Mouse (Mus musculus): ENCODE data around the gene Olfr750. TPM values are rescaled to one million over a fixed set of nuclear protein-coding genes. Genes with fewer than 3 reads are reported as not detected.

Gene Olfr750
- polyA plus RNA-seq, 1 experiment: 0.77 TPM

DNA sequence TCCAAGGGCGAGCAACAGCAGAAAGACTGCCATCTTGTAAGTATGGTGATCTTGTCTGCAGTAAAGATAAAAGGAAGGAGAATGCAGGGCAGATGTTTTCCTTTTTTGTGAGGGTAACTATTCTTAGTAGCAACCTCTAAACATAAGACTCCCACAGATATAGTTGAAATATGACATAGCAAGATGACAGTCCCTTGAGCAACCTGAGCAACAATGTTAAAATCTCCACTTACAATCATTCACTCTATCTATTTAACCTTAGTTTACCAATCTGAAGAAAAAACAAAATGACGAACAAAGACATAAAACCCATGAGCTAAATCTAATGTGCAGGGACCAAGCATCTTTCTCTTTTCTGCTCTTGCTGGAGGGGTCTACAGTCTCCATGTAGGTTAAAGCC, 24.2 kb downstream of the Olfr750 start, which contains the start of gene Rnase11:
Rnase11 (minus strand) TSS at position 101 of the 400 bp plus-strand sequence.
- no peaks in the 10 kb centered on the region; the same call in 1 of the 2 replicates for H3K4me1 ChIP-seq (ENCODE audit: control insufficient read depth, insufficient read depth, low read length)
- no peaks in the 10 kb centered on the region for H3K36me3 ChIP-seq (ENCODE audit: control insufficient read depth, insufficient read depth, low read length)
- TF ChIP-seq CTCF (IDR thresholded peaks at IDR 0.05; ENCODE audit: control insufficient read depth, insufficient read depth, insufficient replicate concordance, low read depth, low read length) (no peak), POLR2A (IDR thresholded peaks at IDR 0.05; ENCODE audit: control insufficient read depth, low read depth, low read length) (no peak)
- no peak within 1 kb of the TSS for H3K27ac ChIP-seq (ENCODE audit: control insufficient read depth, insufficient read depth, low read depth, low read length)
- H3K4me3 ChIP-seq (ENCODE audit: control insufficient read depth, low read depth, low read length): no peak within 1 kb of the TSS
- H3K27me3 ChIP-seq (ENCODE audit: control insufficient read depth, insufficient read depth, low read length): no peaks in the 10 kb centered on the region

DNA sequence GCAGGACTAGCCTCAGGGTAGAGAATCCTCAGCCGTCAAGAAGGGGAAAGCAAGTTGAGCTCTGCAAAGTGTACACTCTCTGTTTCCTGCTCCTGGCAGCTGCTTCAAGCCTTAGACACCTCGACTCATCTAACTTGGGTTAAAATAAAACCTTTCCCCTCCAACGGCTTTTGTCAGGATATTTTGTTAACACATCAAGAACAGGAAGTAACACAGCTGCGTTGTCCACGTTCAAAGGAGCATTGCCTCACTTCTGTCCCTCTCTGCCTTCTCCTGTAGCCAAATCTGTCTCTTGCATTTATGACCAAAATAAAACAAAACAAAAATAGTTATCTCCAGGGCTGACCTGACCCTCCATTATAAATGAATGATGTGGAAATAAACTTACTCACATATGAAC, 26.4 kb downstream of the Olfr750 start:
- Histone ChIP-seq H3K4me3 (ENCODE audit: control insufficient read depth, low read depth, low read length) (no peak overlapping the region), H3K36me3 (ENCODE audit: control insufficient read depth, insufficient read depth, low read length) (no peaks in the 10 kb centered on the region), H3K27ac (ENCODE audit: control insufficient read depth, insufficient read depth, low read depth, low read length) (no peak overlapping the region), H3K27me3 (ENCODE audit: control insufficient read depth, insufficient read depth, low read length) (no peaks in the 10 kb centered on the region), H3K4me1 (ENCODE audit: control insufficient read depth, insufficient read depth, low read length) (no peaks in the 10 kb centered on the region)
- TF ChIP-seq POLR2A (IDR thresholded peaks at IDR 0.05; ENCODE audit: control insufficient read depth, low read depth, low read length) (no peak), CTCF (IDR thresholded peaks at IDR 0.05; ENCODE audit: control insufficient read depth, insufficient read depth, insufficient replicate concordance, low read depth, low read length) (no peak)

DNA sequence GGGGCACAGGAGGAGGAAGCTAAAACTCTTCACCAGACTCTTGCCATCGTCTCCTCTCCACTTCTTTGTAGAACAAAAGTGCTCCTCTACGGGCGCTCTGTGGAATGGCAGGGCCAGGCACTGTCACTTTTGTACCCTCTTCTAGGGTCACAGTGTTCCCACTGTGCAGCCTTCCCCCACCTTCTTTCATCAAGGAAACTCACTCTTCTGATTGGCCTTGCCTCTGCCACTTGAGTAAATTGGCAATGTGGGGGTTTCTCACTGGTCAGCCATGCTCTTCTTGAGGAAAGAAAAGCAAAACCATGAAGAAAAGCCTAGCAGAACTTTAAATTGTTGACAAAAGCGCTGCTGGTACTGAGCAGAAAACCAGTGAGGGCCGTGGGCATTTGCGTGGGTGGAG, 32.5 kb downstream of the Olfr750 start, which contains the start of gene Rnase9:
Rnase9 (minus strand) TSS at position 101 of the 400 bp plus-strand sequence.
- H3K36me3 ChIP-seq (ENCODE audit: control insufficient read depth, insufficient read depth, low read length): no peaks in the 10 kb centered on the region
- H3K27me3 ChIP-seq (ENCODE audit: control insufficient read depth, insufficient read depth, low read length): no peaks in the 10 kb centered on the region
- no peak within 1 kb of the TSS for H3K4me3 ChIP-seq (ENCODE audit: control insufficient read depth, low read depth, low read length)
- no peak within 1 kb of the TSS for H3K27ac ChIP-seq (ENCODE audit: control insufficient read depth, insufficient read depth, low read depth, low read length)
- no peaks in the 10 kb centered on the region for H3K4me1 ChIP-seq (ENCODE audit: control insufficient read depth, insufficient read depth, low read length)
- TF ChIP-seq CTCF (IDR thresholded peaks at IDR 0.05; ENCODE audit: control insufficient read depth, insufficient read depth, insufficient replicate concordance, low read depth, low read length): no peak
- no peak for TF ChIP-seq POLR2A (IDR thresholded peaks at IDR 0.05; ENCODE audit: control insufficient read depth, low read depth, low read length)

DNA sequence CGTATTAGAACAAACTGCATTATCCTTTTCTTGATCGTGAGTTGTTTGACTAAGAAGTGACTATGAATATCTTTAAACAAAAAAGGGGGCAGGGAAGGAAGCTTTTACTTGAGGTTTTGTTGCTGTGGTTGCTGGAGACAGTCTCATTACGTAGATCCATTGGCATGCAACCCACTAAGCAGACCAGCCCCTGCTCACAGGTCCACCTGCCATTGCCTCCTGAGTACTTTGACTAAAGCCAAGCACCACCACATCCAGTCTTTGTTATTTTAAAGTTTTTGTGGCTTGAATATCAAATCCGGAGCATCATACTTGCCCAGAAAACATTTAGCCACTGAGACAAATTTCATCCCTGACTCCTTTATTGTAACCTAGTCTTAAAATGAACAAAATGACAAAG, 38.0 kb downstream of the Olfr750 start:
- no peak overlapping the region for H3K27ac ChIP-seq (ENCODE audit: control insufficient read depth, insufficient read depth, low read depth, low read length)
- no peak overlapping the region for H3K4me3 ChIP-seq (ENCODE audit: control insufficient read depth, low read depth, low read length)
- no peak for TF ChIP-seq POLR2A (IDR thresholded peaks at IDR 0.05; ENCODE audit: control insufficient read depth, low read depth, low read length)
- TF ChIP-seq CTCF (IDR thresholded peaks at IDR 0.05; ENCODE audit: control insufficient read depth, insufficient read depth, insufficient replicate concordance, low read depth, low read length): no peak
- no peaks in the 10 kb centered on the region for H3K4me1 ChIP-seq (ENCODE audit: control insufficient read depth, insufficient read depth, low read length)
- no peaks in the 10 kb centered on the region for H3K36me3 ChIP-seq (ENCODE audit: control insufficient read depth, insufficient read depth, low read length)
- no peaks in the 10 kb centered on the region for H3K27me3 ChIP-seq (ENCODE audit: control insufficient read depth, insufficient read depth, low read length)

DNA sequence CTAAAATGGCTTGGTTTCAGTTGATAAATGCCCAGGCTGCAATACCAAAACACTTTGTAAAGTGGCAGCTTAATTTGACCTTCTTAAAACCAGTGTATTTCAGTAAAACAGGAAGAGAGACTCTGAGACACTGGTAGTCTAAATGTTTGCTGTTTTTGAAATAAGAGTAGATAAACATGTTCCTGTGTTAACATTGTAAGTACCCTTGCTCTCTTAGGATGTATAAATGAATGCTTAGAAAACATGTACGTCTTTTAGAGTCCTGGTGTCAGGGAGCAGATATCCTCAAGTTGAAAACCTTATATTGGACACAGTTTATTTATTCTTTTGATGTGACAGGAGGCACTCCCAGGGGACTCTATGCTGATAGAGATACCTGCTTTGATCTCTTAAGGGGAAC, 39.0 kb downstream of the Olfr750 start:
- no peaks in the 10 kb centered on the region for H3K36me3 ChIP-seq (ENCODE audit: control insufficient read depth, insufficient read depth, low read length)
- no peaks in the 10 kb centered on the region for H3K4me1 ChIP-seq (ENCODE audit: control insufficient read depth, insufficient read depth, low read length)
- H3K4me3 ChIP-seq (ENCODE audit: control insufficient read depth, low read depth, low read length): no peak overlapping the region
- H3K27ac ChIP-seq (ENCODE audit: control insufficient read depth, insufficient read depth, low read depth, low read length): no peak overlapping the region
- no peak for TF ChIP-seq CTCF (IDR thresholded peaks at IDR 0.05; ENCODE audit: control insufficient read depth, insufficient read depth, insufficient replicate concordance, low read depth, low read length)
- TF ChIP-seq POLR2A (IDR thresholded peaks at IDR 0.05; ENCODE audit: control insufficient read depth, low read depth, low read length): no peak
- no peaks in the 10 kb centered on the region for H3K27me3 ChIP-seq (ENCODE audit: control insufficient read depth, insufficient read depth, low read length)

DNA sequence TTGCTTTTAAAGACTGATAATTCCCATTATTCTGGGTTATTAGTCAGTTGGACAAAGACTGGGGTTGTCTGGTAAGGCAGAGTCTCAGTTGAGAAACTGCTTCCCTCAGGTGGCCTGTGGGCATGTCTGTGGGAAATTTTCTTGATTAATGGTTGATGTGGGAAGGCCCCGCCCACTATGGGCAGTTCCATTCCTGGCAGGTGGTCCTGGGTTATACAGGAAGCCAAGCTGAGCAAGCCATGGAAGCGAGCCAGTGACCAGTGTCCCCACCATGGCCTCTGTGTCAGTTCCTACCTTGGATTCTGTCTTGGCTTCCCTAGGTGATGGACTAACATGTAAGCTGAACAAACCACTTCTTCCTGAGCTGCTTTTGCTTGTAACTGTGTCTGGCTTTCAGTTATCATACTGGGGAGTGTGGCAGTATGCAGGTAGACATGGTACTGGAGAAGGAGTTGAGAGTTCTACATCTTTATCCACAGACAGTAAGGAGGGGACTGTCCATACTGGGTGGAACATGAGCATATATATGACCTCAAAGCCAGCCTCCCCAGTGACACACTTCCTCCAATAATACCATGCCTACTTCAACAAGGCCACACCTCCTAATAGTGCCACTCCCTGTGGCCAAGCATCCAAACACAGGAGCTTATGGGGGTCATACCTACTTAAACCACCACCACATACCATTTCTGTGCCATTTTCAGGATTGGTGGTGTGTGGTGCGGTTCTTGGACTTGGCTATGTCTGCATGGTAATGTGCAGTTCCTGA, 46.7 kb downstream of the Olfr750 start:
- Histone ChIP-seq H3K27me3 (ENCODE audit: control insufficient read depth, insufficient read depth, low read length) (no peaks in the 10 kb centered on the region), H3K4me3 (ENCODE audit: control insufficient read depth, low read depth, low read length) (no peak overlapping the region), H3K4me1 (ENCODE audit: control insufficient read depth, insufficient read depth, low read length) (no peaks in the 10 kb centered on the region), H3K36me3 (ENCODE audit: control insufficient read depth, insufficient read depth, low read length) (no peaks in the 10 kb centered on the region), H3K27ac (ENCODE audit: control insufficient read depth, insufficient read depth, low read depth, low read length) (no peak overlapping the region)
- no peak for TF ChIP-seq POLR2A (IDR thresholded peaks at IDR 0.05; ENCODE audit: control insufficient read depth, low read depth, low read length)
- no peak for TF ChIP-seq CTCF (IDR thresholded peaks at IDR 0.05; ENCODE audit: control insufficient read depth, insufficient read depth, insufficient replicate concordance, low read depth, low read length)

DNA sequence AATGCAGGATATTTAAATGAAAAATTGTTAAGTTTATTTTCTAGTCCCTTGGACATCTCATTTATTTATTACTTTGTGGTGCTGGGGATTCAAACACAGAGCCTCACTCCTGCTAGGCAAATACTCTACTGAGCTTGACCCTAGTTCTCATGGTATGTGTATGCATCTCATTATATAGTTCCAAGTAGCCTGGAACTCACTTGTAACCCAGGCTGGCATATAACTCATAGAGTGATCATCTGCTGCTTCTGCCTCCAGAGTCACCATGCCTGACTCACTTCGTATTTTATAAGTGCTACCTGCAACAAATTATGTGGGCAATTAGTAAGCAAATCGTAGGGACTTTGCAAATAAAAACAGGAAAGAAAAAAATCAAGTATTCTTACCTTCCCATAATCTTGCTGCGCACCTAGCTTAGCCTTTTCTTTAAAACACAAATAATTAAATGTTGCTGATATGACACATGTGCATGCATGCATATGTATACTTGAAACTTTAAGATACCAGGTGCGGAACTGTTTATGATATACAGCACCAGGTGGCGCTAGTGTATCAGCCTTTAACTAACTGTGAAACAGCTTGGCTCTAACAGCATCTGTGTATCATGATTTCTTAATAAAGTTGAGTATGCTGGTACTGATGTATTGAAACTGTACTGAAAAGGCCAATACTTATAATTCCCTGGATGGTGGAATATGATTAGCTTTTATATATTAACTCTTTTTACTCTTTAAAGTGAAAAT, 47.7 kb downstream of the Olfr750 start:
- Histone ChIP-seq H3K27me3 (ENCODE audit: control insufficient read depth, insufficient read depth, low read length) (no peaks in the 10 kb centered on the region), H3K4me3 (ENCODE audit: control insufficient read depth, low read depth, low read length) (no peak overlapping the region), H3K27ac (ENCODE audit: control insufficient read depth, insufficient read depth, low read depth, low read length) (no peak overlapping the region), H3K36me3 (ENCODE audit: control insufficient read depth, insufficient read depth, low read length) (no peaks in the 10 kb centered on the region), H3K4me1 (ENCODE audit: control insufficient read depth, insufficient read depth, low read length) (no peaks in the 10 kb centered on the region)
- TF ChIP-seq CTCF (IDR thresholded peaks at IDR 0.05; ENCODE audit: control insufficient read depth, insufficient read depth, insufficient replicate concordance, low read depth, low read length) (peak; percentile 21; the same call in 1 of the 2 replicates), POLR2A (IDR thresholded peaks at IDR 0.05; ENCODE audit: control insufficient read depth, low read depth, low read length) (no peak)
